Mouse (Mus musculus) heart, postnatal 0 days (tissue): Measurements from ENCODE around the gene Syn2.

Experiments
- CTCF ChIP-seq: IDR thresholded peaks from 2 replicates; pipeline ENCODE4 v1.5.1; 2016; ENCODE audit warnings: antibody characterized with exemption, control low read depth, low read depth
- EP300 ChIP-seq: IDR thresholded peaks from 2 replicates; pipeline ENCODE4 v1.6.1; 2016; ENCODE audit warnings: antibody characterized with exemption, low read depth

GRCm38 (mm10) chr6:115320927-115321714 is 186.4 kb downstream of the Syn2 start:
- no peak for TF ChIP-seq EP300
- no peak for TF ChIP-seq CTCF
